ENCODE assay signal across 10 mouse cellular contexts in the genomic region with DNA sequence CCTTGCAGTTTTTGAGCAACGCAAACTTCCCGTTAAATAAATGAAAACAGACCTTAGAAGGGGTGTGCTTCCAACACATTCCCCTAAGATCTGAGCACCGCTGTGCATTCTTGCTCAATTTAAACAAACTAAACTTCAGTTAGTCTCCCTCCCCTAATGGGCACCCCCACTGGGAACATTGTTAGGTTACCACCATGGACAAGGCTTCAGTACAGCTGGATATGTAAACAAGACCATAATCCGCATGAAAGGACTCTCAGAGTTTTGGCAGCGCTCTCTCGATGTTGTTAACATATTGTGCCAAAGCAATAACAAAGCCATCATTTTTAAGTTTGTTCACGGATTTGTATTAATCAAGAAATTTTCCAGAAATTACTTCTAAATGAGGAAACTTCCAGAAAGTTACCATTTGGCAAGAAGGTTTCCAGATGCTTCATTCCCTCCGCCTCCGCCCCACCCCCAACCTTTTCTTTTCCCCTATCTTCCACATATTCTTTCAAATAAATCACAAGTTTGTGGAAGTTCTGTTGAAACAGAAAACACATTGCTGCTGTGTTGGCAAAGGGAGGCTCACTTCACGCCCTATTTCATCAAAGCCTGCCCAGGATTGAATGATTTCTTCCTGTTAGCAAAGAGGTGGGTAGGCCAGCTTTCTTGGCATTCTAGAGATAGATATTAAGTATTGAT.
DNase-seq lines count a peak whose midpoint lies in the region; ATAC-seq and TF ChIP-seq lines count a peak whose summit lies in the region.
"Had no signal": no experiment of that assay in that cellular context is flagged by ENCODE, and none has a peak within 500 bp of the region (broad histone marks: within the 10 kb centered on the region; RNA-seq: fewer than 3 reads in every experiment).

No protein-coding gene starts in this region.

- H3K27ac ChIP-seq in forebrain, embryonic 13.5 days: no peak overlapping the region
- H3K27ac ChIP-seq in midbrain, postnatal 0 days (ENCODE audit: low read depth, low read length): no peak overlapping the region
- H3K27ac ChIP-seq: limb, embryonic 15.5 days had no signal

- H3K9ac ChIP-seq in forebrain, embryonic 13.5 days: no peak overlapping the region
- H3K9ac ChIP-seq in midbrain, postnatal 0 days (replicated peaks; ENCODE audit: low read length, poor library complexity, severe bottlenecking): no peak overlapping the region
- H3K9ac ChIP-seq: limb, embryonic 15.5 days had no signal

- no peak for TF ChIP-seq CTCF in midbrain, postnatal 0 days (IDR thresholded peaks at IDR 0.05)

- 12% methylated on average over 10 of the region's 10 CpGs for WGBS in forebrain, embryonic 13.5 days
- WGBS in midbrain, postnatal 0 days: 32% methylated on average over 10 of the region's 10 CpGs

- H3K4me2 ChIP-seq in forebrain, embryonic 13.5 days: peak overlapping the region; percentile 10; the same call in 1 of the 2 replicates
- 0 out of 2 replicates have a peak overlapping the region, but pooled peaks have one; percentile 12 for H3K4me2 ChIP-seq in midbrain, postnatal 0 days (ENCODE audit: low read depth, low read length, poor library complexity, severe bottlenecking)
- H3K4me2 ChIP-seq: limb, embryonic 15.5 days had no signal

- peak; percentile 6 for DNase-seq in layer of hippocampus, adult 9-11 months
- DNase-seq in layer of hippocampus, postnatal 36 days: no peak
- peak; percentile 72 for DNase-seq in embryo, embryonic 11 days
- DNase-seq in midbrain, postnatal 0 days (ENCODE audit: low spot score): peak; percentile 59
- no peak for DNase-seq in B cell, adult 2 months
- no peak for DNase-seq in frontal cortex, postnatal 36 days (ENCODE audit: low spot score in 2 of 2)
- DNase-seq: heart, postnatal 14 days had no signal

- no peak overlapping the region for H3K4me3 ChIP-seq in forebrain, embryonic 13.5 days
- H3K4me3 ChIP-seq in midbrain, postnatal 0 days (ENCODE audit: low read depth, low read length): no peak overlapping the region
- H3K4me3 ChIP-seq: erythroblast, embryonic 14.5 days; limb, embryonic 15.5 days had no signal

- ATAC-seq in forebrain, embryonic 13.5 days: peak; percentile 65
- no peak for ATAC-seq in midbrain, postnatal 0 days (ENCODE audit: low FRiP score)

- peaks cover 9% of the 10 kb centered on the region; the same call in 1 of the 2 replicates for H3K4me1 ChIP-seq in forebrain, embryonic 13.5 days
- H3K4me1 ChIP-seq in midbrain, postnatal 0 days (ENCODE audit: insufficient read depth, low read length): no peaks in the 10 kb centered on the region
- H3K4me1 ChIP-seq: limb, embryonic 15.5 days had no signal

- H3K36me3 ChIP-seq in forebrain, embryonic 13.5 days (ENCODE audit: poor library complexity, severe bottlenecking): no peaks in the 10 kb centered on the region
- H3K36me3 ChIP-seq in midbrain, postnatal 0 days (ENCODE audit: insufficient read depth, low read length): no peaks in the 10 kb centered on the region
- H3K36me3 ChIP-seq: limb, embryonic 15.5 days had no signal

- H3K27me3 ChIP-seq in forebrain, embryonic 13.5 days: 0 out of 2 replicates have a peak, but pooled peaks cover 3% of the 10 kb centered on the region
- no peaks in the 10 kb centered on the region for H3K27me3 ChIP-seq in midbrain, postnatal 0 days (ENCODE audit: insufficient read depth, low read length)
- H3K27me3 ChIP-seq: limb, embryonic 15.5 days had no signal

- no peaks in the 10 kb centered on the region for H3K9me3 ChIP-seq in forebrain, embryonic 13.5 days (replicated peaks)
- H3K9me3 ChIP-seq in midbrain, postnatal 0 days (ENCODE audit: low read length): no peaks in the 10 kb centered on the region
- H3K9me3 ChIP-seq: limb, embryonic 15.5 days had no signal

Comparison
In these comparisons a context has a peak if more than half of its experiments do, and no peak if none do; other contexts are left out.
1. DNase-seq: peak in layer of hippocampus, adult 9-11 months (single experiment), embryo, embryonic 11 days (single experiment) and midbrain, postnatal 0 days (single experiment); none in layer of hippocampus, postnatal 36 days (0 of 2), B cell, adult 2 months (0 of 2) and frontal cortex, postnatal 36 days (0 of 2).